Mouse (Mus musculus) layer of hippocampus, postnatal 14 days (tissue): Measurements from ENCODE around the gene Bzw2. TPM values are rescaled to one million over a fixed set of nuclear protein-coding genes. Genes with fewer than 3 reads are reported as not detected.
A peak's percentile ranks its signal among the peaks of the same experiment; 100 is the strongest.
"Not testable (repeated sequence)": the region's sequence is repeated elsewhere in the genome, so short reads cannot be mapped to it uniquely, and the experiment has no call there.

Experiments used
- DNase-seq, 2 experiments: peaks; one replicate each; pipeline ENCODE4 v3.0.0; 2021 to 2022; ENCODE audit warnings: low spot score in 2 of 2, mixed read lengths in 1 of 2
- long read RNA-seq, 2 experiments: library from polyadenylated mRNA; stranded (forward); transcript quantifications; one replicate each; pipeline ENCODE4 v2.0.0; 2021
- total RNA-seq, 2 experiments: library from RNA; stranded (reverse); gene quantifications; 2 replicates each; pipeline ENCODE4 v1.2.3; 2021

The Bzw2 gene
- total RNA-seq = 10 to 100 TPM; 89.3 to 95.3 TPM
- long read RNA-seq, experiment 1, transcript Bzw2-201 (12 exons, 1,871 nt) = major isoform, 61 of 71 reads
- long read RNA-seq, experiment 1, partial matches to known transcripts = 6 of 71 reads
- long read RNA-seq, experiment 1, other reads (novel, unspliced or antisense) = 4 of 71 reads
- long read RNA-seq, experiment 2, transcript Bzw2-201 (12 exons, 1,871 nt) = major isoform, 90 of 101 reads
- long read RNA-seq, experiment 2, partial matches to known transcripts = 6 of 101 reads
- long read RNA-seq, experiment 2, other reads (novel, unspliced or antisense) = 5 of 101 reads

GRCm38 (mm10) chr12:36157638-36158308 is at the start of gene Bzw2:
Gene Bzw2, minus strand, starts transcription at chr12:36158080.
- peak; percentile 70 for DNase-seq

GRCm38 (mm10) chr12:36207072-36207799 is 49.4 kb upstream of the Bzw2 start:
- peak; percentile 41 to 63 for DNase-seq

DNA sequence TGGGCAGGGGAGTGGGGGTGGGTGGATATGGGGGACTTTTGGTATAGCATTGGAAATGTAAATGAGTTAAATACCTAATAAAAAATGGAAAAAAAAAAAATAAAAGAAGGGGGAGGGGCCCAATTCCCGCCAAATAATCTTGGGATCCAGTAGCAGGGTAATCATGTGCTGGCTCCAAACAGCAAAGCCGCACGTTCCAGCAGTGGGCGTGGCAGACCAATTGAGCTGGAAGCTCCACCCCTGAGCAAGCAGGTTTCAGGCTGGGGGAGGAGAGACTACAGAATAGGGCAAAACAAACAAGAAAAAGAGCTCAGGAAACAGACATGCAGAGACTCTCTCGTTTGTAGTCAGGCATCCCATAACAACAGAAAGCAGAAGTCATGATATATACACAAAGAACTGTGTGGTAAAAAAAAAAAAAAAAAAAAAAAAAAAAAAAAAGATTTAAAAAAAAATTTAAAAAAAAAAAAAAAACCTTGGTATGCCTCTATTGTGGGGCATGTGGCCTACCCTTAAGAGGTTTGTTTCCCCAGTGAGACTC is 47.8 kb upstream of the Bzw2 start:
- not testable (repeated sequence) for DNase-seq

GRCm38 (mm10) chr12:36194976-36195375 is 37.1 kb upstream of the Bzw2 start:
- DNase-seq = no peak

GRCm38 (mm10) chr12:36190343-36190742 is 32.5 kb upstream of the Bzw2 start:
- DNase-seq = no peak

DNA sequence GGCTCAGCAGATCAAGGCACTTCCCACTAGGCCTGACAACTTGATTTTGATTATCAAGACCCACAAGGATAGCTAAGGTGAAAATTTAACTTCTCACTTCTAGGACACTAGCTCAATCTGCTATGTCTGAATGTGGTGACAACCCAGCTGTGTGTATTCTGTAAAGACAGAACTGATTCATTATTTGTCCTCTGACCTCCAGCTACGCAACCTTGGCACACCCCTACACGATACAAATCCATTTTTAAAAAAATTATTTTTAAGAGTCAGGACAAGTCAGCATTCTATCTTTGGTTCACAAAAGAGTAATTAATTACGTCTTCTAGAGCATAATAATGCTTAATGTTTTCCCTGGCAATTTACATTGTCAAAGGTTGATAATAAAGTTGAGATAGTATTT is 31.7 kb upstream of the Bzw2 start:
- no peak for DNase-seq

- DNase-seq = no peak
Observed at GRCm38 (mm10) chr12:36187081-36187480, 29.2 kb upstream of the Bzw2 start.

DNA sequence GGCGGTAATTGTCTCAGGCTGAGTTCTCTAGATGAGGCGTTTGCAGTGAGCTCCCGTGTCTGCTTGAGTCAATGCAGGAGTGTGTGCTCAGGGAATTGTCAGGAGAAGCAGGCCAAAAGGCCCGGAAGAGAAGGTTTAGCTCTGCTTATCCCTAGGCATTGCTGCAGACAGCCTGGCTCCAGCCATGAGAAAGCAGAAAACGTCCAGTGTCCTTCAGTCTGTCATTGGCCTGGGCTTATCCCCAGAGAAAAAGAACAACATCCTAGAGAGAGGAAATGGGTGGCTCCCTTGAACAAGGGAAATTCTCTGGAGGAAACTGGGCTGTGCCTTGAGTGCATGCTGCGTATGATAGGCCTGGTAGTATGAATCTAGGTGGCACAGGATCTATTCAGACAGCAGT is 24.7 kb upstream of the Bzw2 start:
- no peak for DNase-seq

GRCm38 (mm10) chr12:36177227-36177626 is 19.3 kb upstream of the Bzw2 start:
- DNase-seq = no peak

GRCm38 (mm10) chr12:36165299-36165698 is 7.4 kb upstream of the Bzw2 start:
- no peak for DNase-seq

DNA sequence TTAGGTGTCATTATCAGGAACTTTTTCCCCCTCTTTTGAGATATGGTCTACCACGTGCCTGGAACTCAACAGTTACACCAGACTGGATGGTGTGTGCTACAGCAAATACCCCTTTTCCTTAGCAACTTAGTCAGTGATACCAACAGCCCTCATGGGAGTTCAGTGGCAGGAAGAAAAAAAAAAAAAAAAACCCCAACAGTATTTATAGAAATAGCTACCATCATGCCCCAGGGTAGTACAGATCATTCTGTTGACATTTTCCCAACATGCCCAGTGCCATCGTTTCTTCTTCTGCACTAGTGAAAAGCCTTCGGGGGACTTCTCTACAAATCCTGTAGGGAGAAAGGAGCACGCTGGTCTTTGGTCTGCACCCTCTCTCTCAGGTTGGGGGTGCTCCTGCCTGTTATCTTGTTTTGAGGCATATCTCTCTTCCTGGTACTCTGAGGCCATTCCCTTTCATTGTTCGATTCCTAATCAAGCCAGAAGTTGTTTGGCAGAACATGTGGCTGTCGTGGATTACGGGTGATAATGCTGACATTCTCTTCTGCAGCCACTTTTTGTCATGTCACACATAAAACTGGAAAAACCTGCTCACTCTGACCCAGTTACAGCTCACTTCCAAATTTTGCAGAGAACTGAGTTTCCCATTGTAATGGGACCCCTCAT is 6.4 kb upstream of the Bzw2 start:
- no peak for DNase-seq

GRCm38 (mm10) chr12:36157304-36157637 is 609 bp downstream of the Bzw2 start:
- no peak for DNase-seq

GRCm38 (mm10) chr12:36156637-36157303 is 1.1 kb downstream of the Bzw2 start, which contains the start of gene Ankmy2:
Gene Ankmy2, plus strand, starts transcription at chr12:36157114.
- DNase-seq = peak; percentile 93 to 95

DNA sequence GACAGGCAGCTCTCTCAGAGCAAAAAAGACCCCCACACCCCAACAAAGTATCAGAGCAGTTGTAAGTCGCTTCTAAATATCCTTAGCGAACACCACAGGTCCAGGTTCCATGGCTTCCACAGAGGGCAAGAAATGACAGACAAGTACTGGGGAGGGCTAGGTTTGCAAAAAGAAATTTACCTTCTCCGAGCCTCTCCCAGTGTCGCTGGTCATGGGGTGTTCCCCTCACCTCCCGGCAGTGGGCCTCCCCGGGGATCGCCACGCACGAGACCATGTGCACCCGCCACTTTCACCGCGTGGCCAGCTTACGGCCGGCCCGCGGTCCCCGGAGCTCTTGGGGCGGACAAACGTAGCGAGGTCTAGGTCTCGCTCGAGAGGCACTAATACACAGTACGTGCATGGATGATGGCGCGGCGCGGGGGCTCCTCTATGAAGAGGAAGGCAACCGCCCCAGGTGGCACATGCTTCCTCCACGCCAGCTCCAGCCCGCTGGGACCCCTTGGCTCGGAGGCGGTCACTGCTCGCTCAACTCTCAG is 1.7 kb downstream of the Bzw2 start:
- no peak for DNase-seq

DNA sequence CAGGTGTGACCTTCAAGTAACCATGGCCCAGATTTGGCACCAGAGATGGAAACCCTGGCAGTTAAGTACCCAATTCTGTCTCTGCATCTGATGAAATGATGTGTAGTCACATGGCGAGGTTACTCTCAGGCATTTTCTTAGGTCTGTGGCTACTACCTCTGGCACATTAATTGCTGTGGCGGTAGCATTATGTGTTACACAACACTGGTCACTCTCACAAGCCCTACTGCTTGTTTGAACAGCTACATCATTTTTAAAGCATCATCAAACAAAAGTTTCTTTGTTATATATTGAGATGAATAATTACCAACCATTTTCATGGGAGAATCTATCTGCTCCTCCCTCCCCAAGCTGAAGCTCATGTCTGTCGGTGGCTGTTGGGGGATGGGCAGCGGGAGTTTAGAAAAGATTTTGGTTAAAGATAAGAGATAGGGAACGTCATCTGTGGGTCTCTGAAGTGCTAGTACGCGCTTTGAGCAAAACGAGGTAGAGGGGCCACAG is 2.7 kb downstream of the Bzw2 start:
- peak; percentile 24 to 60 for DNase-seq

DNA sequence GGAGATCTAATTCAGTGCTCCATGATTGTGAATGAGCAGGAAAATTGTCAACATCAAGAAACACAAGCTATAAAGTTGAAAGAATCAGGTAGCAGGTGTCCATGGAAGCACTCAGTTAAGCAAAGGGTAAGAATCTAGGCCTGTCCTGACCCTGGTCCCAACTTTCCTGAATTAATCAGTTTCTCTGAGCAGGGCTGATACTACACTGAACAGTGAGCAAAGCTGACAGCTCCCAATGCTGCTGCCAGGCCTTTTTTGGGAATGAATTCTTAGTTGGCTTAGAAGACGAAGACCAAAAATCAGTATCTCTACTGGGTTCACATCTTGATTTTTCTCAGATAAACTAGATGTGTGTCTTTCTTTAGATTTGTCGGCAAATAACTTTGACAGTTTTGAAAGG is 7.1 kb downstream of the Bzw2 start:
- no peak for DNase-seq

GRCm38 (mm10) chr12:36150265-36150664 is 7.6 kb downstream of the Bzw2 start:
- DNase-seq = peak in 1 of 2 experiments; percentile 57

DNA sequence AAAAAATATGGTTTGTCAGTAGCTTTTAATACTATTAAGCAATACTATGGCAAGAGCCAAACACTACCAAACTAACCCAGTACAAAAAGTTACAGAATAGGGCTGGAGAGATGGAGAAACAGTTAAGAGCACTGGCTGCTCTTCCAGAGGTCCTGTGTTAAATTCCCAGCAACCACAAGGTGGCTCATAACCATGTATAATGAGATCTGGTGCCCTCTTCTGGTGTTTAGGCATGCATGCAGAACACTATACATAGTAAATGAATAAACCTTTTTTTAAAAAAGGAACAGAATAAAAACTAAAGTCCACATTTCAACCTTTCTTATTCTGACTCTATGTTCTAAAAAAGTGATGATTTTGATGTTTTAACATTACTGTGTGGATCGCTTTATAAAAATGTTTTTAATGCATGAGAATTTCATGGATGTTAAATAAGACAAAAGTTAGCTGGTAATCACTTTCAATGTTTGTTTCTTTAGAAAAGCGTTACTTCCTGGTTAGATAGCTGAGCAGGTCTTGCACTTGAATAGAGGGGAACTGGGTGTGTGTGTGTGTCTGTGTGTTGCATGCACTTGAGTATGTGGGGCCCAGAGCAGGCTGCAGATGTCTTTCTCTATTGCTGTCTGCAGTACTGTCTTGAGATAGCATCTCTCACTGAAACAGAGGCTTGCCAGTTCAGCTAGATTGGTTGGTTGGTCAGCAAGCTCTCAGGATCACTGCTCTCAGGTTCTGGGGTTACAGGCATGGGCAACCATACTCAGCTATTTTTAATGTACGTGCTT is 11.5 kb downstream of the Bzw2 start:
- no peak for DNase-seq

DNA sequence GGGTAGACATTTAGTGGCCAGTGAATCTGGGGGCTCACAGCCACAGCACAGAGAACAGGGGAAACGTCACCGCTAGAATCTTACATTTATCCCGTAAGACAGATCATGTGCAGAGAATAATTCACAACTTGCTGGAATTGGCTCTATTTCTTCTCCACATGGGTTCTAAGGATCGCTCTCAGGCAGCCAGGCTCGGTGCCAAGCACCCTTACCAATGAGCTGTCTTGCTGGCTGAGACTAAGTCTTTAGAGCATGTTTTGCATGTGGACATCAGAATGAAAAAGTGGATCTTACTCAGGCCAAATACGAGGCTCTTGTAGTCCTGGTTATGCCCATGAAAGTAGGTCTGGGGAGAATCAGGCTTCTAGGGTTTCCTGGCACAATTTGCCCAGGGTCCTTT is 17.5 kb downstream of the Bzw2 start:
- peak in 1 of 2 experiments; percentile 35 for DNase-seq

DNA sequence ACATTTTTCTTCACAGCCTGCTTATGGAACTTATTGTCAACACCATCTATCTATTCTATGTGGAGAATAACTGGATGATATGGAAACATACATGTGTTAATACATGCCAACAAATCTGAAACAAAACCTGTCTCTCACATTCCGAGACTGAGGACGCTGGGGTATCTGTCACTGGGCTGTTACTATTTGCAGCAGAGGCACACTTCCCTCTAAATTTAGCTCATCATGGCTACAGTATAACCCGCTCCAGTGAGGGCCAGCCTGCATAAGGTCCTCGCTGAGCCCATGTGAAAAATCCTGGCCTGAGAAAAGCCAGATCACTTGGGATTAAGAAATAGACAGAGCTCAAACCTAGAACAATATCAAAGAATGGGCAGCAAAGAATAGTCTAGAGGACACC is 20.7 kb downstream of the Bzw2 start:
- no peak for DNase-seq
